Mouse (Mus musculus) MN1 (cell line): ENCODE measurements around the gene Olfr54.
"Not testable (repeated sequence)": the region's sequence is repeated elsewhere in the genome, so short reads cannot be mapped to it uniquely, and the experiment has no call there.

ENCODE experiments used
- DNase-seq: peaks from one replicate; pipeline ENCODE4 v3.0.0-alpha.2; 2016; ENCODE audit warnings: low spot score

Olfr54 gene

DNA sequence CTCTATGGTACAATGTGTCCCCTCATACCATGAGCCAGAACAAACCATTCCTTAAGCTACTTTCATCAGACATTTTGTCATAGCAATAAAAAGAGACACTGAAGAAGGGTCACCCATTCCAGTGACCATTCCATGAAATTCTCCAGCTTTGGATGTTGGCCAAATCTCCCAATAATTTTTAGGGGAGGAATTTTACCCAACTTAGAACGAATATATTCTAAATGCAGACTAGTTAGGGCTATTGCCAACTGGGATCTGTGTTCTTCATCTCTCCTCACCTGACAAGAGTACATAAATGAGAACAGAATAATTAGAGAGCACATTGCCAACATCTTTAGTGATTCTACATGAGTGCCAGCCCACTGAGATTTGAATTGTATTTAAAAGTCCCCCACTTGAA, at the start of gene Olfr54:
Olfr54 (plus strand) TSS at position 301 of the 400 bp plus-strand sequence.
- DNase-seq = no peak

GRCm38 (mm10) chr11:50964886-50965285, 49.1 kb upstream of the Olfr54 start:
- no peak for DNase-seq

DNA sequence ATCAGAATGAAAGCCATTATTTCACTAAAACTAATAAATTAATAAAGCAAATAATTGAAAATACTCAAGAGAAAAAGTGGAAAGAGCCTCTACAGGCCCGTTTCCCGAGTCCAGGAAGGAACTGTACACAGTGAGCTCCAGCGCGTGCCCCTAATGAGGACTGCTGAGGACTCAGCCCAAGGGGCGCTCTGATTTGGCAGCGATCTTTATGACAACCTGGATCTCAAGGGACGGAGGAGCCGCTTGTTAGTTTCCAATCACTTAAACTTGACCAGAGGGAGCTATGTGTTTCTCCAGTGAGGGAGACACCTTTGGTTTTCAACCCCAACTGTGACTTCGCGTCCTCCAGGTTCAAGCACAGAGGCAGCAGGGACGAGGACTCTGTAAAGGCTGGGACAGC, 47.8 kb upstream of the Olfr54 start, which contains the start of gene Olfr1378:
Olfr1378 (plus strand) TSS at position 301 of the 400 bp plus-strand sequence.
- DNase-seq = no peak

DNA sequence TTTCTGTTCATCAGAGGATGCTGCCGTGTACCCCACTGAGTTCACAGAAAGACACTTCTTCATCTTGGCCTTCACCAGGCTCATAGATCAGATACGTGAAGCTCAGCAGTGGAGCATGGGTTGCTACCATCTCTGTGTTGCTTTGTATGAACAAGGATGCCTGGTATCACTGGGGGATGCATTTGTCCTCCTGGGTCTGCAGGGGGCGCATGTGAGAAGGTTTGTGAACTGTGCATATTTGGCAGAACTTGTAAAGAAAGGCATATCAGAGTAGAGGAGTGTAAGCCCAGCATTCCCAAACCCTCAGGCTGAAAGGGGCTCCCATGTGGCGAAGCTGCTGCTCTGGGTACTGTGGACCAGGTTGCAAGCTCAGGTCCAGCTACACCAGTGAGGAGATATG, 36.8 kb upstream of the Olfr54 start:
- no peak for DNase-seq

DNA sequence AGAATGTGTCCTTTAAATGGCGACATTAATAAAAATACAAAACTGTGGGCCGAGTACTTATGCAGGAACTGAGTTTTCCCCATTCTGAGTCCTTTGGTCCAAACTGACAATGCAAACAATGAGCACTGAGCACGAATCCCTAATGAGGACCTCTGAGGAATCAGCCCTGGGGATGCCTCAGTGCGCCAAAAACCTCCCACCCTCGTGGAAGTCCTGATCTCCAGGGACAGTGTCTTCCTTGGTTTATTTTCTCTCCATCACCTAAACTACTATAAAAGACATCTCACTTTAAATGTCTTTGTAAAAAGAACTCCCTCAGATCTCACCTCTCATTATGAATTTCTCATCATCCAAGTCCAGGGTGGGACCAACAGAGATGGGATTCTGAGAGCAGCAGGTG, 32.4 kb upstream of the Olfr54 start, which contains the start of gene Olfr1377:
Olfr1377 (plus strand) TSS at position 301 of the 400 bp plus-strand sequence.
- no peak for DNase-seq

DNA sequence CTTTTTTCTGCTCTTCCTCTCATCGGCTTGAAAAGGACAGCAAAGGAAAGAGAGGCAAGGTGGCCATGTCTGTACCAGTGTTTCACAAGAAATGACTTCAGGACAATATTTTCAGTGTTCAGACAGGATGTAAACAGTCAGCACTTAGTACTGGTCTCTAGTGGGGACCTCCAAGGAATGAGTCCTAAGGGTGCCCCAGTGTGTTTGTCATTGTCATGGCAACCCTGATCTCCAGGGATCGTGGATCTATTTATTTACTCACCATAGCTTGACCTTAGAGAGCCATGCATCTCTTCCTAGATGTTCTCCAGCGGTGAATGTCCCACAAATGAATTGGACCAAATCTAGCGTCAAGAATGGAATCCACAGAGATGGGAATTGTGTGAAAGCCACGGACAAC, 10.7 kb upstream of the Olfr54 start, which contains the start of gene Olfr51:
Olfr51 (plus strand) TSS at position 301 of the 400 bp plus-strand sequence.
- DNase-seq = no peak

- DNase-seq = no peak
These were observed 2.2 kb upstream of the Olfr54 start for GRCm38 (mm10) chr11:51011821-51012220.

- no peak for DNase-seq
These were observed 2.3 kb downstream of the Olfr54 start for GRCm38 (mm10) chr11:51016341-51016740.

DNA sequence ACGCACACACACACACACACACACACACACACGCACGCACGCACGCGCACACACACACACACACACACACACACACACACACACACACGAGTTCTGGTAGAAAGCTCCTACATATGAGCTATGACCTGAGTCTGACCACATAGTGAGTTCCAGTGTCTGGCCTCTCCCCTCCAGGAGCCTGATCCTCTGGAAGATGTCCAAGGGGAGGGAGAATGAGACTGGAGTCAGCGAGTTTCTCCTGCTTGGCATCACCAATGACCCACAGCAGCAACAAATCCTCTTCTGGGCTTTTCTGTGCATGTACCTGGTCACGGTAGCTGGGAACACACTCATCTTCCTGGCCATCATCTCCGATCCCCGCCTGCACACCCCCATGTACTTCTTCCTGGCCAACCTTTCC, 12.8 kb downstream of the Olfr54 start:
- not testable (repeated sequence) for DNase-seq

DNA sequence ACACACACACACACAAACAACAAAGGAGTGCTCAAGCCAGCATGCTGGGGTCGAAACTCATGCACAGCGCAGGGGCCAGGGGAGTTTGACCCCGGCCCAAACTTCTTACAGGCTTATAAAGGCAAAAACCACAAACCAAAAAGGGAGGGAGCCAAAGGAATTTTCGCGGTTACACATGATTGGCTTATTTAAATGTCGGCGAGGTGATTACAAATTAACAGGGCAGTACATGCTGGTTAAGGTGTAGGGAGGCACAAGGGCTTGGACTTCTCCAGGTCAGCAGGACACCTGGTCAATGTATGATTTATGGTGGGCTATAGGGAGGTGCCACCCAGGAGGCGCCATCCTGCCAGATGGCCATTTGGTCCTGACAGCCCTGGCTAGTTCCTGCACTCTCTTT, 15.3 kb downstream of the Olfr54 start:
- DNase-seq = not testable (repeated sequence)

GRCm38 (mm10) chr11:51030225-51030624, 16.2 kb downstream of the Olfr54 start:
- DNase-seq = no peak

DNA sequence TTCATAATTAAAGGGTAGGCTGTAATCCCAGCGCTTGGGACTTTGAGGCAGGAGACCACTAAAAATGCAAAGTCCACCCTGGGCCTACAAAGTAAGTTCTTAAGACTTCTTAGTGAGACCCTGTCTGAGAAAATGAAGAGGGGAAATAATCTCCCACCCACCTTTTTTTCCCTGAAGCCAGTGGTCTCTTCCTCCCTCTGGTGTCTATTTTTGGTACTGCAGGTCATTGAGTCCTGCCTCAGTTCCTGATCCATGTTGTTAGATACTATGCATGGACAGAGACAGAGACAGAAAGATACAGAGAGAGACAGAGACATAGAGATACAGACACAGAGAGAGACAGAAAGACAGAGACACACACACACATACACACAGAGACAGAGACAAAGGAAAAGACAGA, 18.8 kb downstream of the Olfr54 start:
- no peak for DNase-seq

DNA sequence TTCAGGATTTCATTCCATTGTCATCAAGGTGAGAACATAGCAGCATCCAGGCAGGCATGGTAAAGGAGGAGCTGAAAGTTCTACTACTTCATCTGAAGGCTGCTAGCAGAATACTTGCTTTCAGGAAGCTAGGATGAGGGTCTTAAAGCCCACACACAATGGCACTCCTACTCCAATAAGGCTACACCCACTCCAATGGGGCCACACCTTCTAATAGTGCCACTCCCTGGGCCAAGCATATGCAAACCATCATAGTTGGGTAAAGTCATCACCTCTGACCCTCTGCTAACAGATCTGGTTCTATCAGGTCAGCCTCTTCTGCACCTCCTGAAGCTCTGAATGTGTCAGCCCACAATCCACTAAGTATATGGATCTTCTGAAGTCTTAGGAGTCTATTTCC, 20.1 kb downstream of the Olfr54 start:
- not testable (repeated sequence) for DNase-seq

GRCm38 (mm10) chr11:51035951-51036350, 21.9 kb downstream of the Olfr54 start:
- no peak for DNase-seq

DNA sequence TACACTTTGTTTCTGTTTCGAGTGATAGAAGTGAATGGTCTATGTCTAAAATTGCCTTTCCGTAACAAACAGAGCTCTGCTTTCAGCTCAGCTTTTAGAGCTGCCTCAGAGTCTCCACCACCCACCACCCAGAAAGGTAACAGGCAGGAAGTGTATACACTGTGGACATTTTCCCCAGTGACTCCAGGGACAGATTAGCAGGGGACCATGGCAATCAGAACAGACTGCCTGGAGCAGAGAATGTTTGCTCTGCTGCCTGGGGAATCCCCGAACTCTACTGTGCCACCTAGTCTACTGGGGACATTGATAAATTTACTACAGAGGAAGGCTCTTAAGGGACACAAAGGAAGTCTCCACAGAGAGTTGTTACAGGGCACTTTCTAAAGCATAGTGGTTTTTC, 30.7 kb downstream of the Olfr54 start:
- DNase-seq = not testable (repeated sequence)

DNA sequence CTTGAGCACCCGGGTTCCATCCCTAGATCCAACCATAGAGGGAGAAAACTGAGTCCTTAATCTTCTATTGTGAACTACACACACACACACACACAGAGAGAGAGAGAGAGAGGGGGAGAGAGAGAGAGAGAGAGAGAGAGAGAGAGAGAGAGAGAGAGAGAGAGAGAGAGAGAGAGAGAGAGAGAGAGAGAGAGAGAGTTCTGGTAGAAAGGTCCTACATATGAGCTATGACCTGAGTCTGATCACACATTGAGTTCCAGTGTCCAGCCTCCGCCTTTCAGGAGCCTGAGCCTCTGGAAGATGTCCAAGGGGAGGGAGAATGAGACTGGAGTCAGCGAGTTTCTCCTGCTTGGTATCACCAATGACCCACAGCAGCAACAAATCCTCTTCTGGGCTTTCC, 33.8 kb downstream of the Olfr54 start, which contains the start of gene Olfr1375:
Olfr1375 (plus strand) TSS at position 301 of the 400 bp plus-strand sequence.
- not testable (repeated sequence) for DNase-seq

- DNase-seq = no peak
These were observed 37.6 kb downstream of the Olfr54 start for GRCm38 (mm10) chr11:51051678-51052077.

DNA sequence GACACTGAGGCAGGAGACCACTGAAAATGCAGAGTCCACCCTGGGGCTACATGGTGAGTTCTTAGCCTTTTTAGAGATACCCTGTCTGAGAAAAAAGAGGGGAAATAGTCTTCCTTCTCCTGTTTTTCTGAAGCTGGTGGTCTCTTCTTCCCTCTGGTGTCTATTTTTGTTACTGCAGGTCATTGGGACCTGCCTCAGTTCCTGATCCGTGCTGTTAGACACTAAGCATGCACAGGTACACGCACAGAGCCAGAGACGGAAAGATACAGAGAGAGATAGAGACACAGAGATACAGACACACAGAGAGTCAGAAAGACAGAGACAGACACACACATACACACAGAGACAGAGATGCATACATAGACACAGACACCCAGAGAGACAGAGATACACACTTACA, 39.2 kb downstream of the Olfr54 start:
- no peak for DNase-seq

- DNase-seq = peak; percentile 20
These were observed 45.1 kb downstream of the Olfr54 start, which contains the start of gene Zfp354a for GRCm38 (mm10) chr11:51059151-51059571. Zfp354a (plus strand) TSS chr11:51059257.

- DNase-seq = no peak
These were observed 45.6 kb downstream of the Olfr54 start for GRCm38 (mm10) chr11:51059640-51060039.

DNA sequence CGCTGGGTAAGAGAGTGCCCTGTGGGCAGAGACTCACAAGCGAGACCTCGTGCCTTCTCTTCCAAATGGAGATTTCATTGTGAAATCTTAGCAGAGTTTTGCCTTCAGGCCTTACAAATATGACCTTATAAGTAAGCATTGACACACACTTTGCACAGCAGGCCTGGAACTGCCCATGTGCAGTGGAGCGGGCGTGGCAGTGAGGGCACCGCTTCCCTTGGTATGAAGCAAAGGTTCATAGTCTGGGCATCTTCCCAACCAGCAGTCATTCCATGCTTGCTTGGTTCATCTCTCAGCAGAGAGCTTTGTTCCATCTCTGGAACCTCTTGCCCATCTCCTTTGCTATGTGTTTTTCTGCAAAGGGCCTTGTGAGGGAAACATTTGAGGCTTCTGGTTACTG, 46.9 kb downstream of the Olfr54 start:
- DNase-seq = no peak

DNA sequence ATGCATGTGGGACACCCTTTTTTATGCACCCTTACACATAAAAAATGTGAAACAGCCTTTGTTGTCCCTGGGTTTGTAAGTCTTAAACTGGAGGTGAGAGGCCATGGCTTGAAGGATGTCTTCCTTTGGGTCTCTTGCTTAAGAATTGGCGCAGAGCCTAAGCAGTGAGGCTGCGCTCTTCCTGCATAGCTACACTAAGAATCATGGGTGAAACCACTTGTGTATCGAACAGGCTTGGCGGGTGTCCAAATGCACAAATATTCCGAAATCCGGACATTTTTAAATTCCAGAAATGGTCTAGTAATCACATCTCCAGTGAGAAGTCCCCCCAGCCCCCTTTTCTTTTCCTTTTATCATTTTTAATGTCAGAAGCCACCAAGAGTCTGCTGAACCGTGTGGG, 49.2 kb downstream of the Olfr54 start:
- DNase-seq = no peak

GRCm38 (mm10) chr11:51063841-51064240, 49.8 kb downstream of the Olfr54 start:
- no peak for DNase-seq
